Mouse (Mus musculus) olfactory bulb, adult 2 months (tissue): ENCODE data around the gene Spaar.

Experiments used
- CTCF ChIP-seq: fragments of 200-500 bp; IDR thresholded peaks from 2 replicates; pipeline ENCODE4 v1.5.1; 2012; ENCODE audit warnings: low read depth, mild to moderate bottlenecking, low read length, moderate library complexity; ENCODE audit not compliant: insufficient read depth
- POLR2A ChIP-seq: fragments of 200-500 bp; IDR thresholded peaks from 2 replicates; pipeline ENCODE4 v1.6.1; 2012; ENCODE audit warnings: mild to moderate bottlenecking, low read depth, low read length, moderate library complexity; ENCODE audit not compliant: insufficient read depth

DNA sequence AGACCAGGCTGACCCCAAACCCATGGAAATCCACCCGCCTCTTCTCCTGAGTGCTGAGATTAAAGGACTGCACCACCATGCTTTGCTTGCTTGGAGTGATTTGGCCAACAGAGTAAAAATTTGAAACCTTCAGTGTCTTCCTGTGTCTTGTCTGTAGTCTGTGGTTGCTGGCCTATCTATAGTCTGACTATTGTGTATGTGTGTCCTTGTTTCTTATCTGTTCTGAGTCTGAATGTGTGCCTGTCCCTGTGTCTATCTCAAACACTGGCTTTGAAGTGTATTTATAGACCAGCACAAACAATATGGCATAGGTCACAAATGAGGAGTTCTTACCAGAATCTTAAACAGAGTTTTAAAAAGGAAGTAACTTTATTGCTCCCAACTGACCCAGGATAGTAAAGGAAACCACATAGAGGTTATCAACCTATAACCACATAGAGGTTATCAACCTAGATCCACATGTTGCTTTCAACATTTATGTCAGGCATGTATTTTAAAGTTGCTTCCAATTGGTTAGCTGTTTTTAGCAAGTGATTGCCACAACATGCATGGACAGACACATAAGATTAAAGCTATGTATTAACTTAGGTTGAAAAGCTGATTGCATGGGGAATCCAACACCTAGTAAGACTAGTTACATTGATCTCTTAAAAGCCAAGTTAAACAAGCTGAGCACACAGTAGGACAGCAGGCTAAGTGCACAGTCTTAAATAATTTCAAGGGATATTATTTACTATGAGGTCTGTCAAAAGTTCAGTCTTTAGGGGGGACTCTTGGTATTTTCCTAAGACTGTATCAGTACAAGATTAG lies 35.2 kb upstream of the Spaar start:
- no peak for TF ChIP-seq CTCF
- TF ChIP-seq POLR2A = no peak
